Mouse (Mus musculus): ENCODE measurements around the gene Dennd2c.
"Not testable (repeated sequence)": the region's sequence is repeated elsewhere in the genome, so short reads cannot be mapped to it uniquely, and the experiment has no call there.

Dennd2c gene

GRCm38 (mm10) chr3:103112216-103112615 lies 9.8 kb downstream of the Dennd2c start:
- DNase-seq (ENCODE audit: low spot score), result no peak

- no peak for DNase-seq (ENCODE audit: low spot score)
These were observed 21.2 kb downstream of the Dennd2c start for GRCm38 (mm10) chr3:103123636-103124035.

GRCm38 (mm10) chr3:103126138-103126537 lies 23.7 kb downstream of the Dennd2c start:
- DNase-seq (ENCODE audit: low spot score), result no peak

GRCm38 (mm10) chr3:103127177-103127576 lies 24.8 kb downstream of the Dennd2c start:
- DNase-seq (ENCODE audit: low spot score), result peak; percentile 54

GRCm38 (mm10) chr3:103127721-103128120 lies 25.3 kb downstream of the Dennd2c start:
- no peak for DNase-seq (ENCODE audit: low spot score)

- DNase-seq (ENCODE audit: low spot score), result no peak
These were observed 25.8 kb downstream of the Dennd2c start for GRCm38 (mm10) chr3:103128251-103128650.

GRCm38 (mm10) chr3:103129367-103130159 lies 27.2 kb downstream of the Dennd2c start:
- DNase-seq (ENCODE audit: low spot score), result peak; percentile 6

- peak; percentile 46 for DNase-seq (ENCODE audit: low spot score)
These were observed 27.9 kb downstream of the Dennd2c start for GRCm38 (mm10) chr3:103130236-103130751.

GRCm38 (mm10) chr3:103133098-103133497 lies 30.7 kb downstream of the Dennd2c start:
- no peak for DNase-seq (ENCODE audit: low spot score)

- no peak for DNase-seq (ENCODE audit: low spot score)
These were observed 34.1 kb downstream of the Dennd2c start for GRCm38 (mm10) chr3:103136414-103137077.

- peak; percentile 8 for DNase-seq (ENCODE audit: low spot score)
These were observed 36.6 kb downstream of the Dennd2c start for GRCm38 (mm10) chr3:103139047-103139446.

- DNase-seq (ENCODE audit: low spot score), result not testable (repeated sequence)
These were observed 37.9 kb downstream of the Dennd2c start for GRCm38 (mm10) chr3:103140095-103140838.

- no peak for DNase-seq (ENCODE audit: low spot score)
These were observed 38.9 kb downstream of the Dennd2c start for GRCm38 (mm10) chr3:103141287-103141686.

GRCm38 (mm10) chr3:103142366-103142765 lies 40.0 kb downstream of the Dennd2c start:
- DNase-seq (ENCODE audit: low spot score), result no peak

- no peak for DNase-seq (ENCODE audit: low spot score)
These were observed 42.9 kb downstream of the Dennd2c start for GRCm38 (mm10) chr3:103145336-103145735.

- DNase-seq (ENCODE audit: low spot score), result no peak
These were observed 43.4 kb downstream of the Dennd2c start for GRCm38 (mm10) chr3:103145791-103146190.

GRCm38 (mm10) chr3:103146330-103147166 lies 44.1 kb downstream of the Dennd2c start:
- no peak for DNase-seq (ENCODE audit: low spot score)

- DNase-seq (ENCODE audit: low spot score), result no peak
These were observed 45.4 kb downstream of the Dennd2c start for GRCm38 (mm10) chr3:103147775-103148174.

GRCm38 (mm10) chr3:103148941-103149340 lies 46.5 kb downstream of the Dennd2c start:
- no peak for DNase-seq (ENCODE audit: low spot score)

- DNase-seq (ENCODE audit: low spot score), result no peak
These were observed 51.4 kb downstream of the Dennd2c start for GRCm38 (mm10) chr3:103153761-103154160.

- DNase-seq (ENCODE audit: low spot score), result no peak
These were observed 57.0 kb downstream of the Dennd2c start for GRCm38 (mm10) chr3:103159232-103159900.
